Mouse (Mus musculus) urinary bladder, adult 2 months (tissue): ENCODE data around the gene Apol9a. TPM values are rescaled to one million over a fixed set of nuclear protein-coding genes. Genes with fewer than 3 reads are reported as not detected.

ENCODE experiments used
- DNase-seq: peaks from one replicate; pipeline ENCODE4 v3.0.0; 2022; ENCODE audit warnings: low spot score
- polyA plus RNA-seq: library from polyadenylated mRNA; depleted of rRNA; stranded (reverse); fragments of >200 nt; gene quantifications from 2 replicates; pipeline ENCODE4 v1.2.3, GENCODE M21; 2012

The Apol9a gene
- polyA plus RNA-seq, 1 experiment, result 3.4 TPM

- no peak for DNase-seq
Measured at GRCm38 (mm10) chr15:77377419-77377818, 33.5 kb downstream of the Apol9a start.

- DNase-seq, result no peak
Measured at GRCm38 (mm10) chr15:77376920-77377319, 34.0 kb downstream of the Apol9a start.

- DNase-seq, result no peak
Measured at GRCm38 (mm10) chr15:77370588-77370987, 40.3 kb downstream of the Apol9a start.

- DNase-seq, result no peak
Measured at GRCm38 (mm10) chr15:77369981-77370380, 41.0 kb downstream of the Apol9a start.

GRCm38 (mm10) chr15:77368818-77369320 lies 42.1 kb downstream of the Apol9a start:
- DNase-seq, result no peak

- peak; percentile 86 for DNase-seq
Measured at GRCm38 (mm10) chr15:77368148-77368547, 42.8 kb downstream of the Apol9a start.

GRCm38 (mm10) chr15:77367504-77367903 lies 43.4 kb downstream of the Apol9a start:
- DNase-seq, result no peak

GRCm38 (mm10) chr15:77366706-77367484 lies 44.0 kb downstream of the Apol9a start:
- peak; percentile 57 for DNase-seq

GRCm38 (mm10) chr15:77365700-77366570 lies 45.0 kb downstream of the Apol9a start:
- DNase-seq, result no peak

GRCm38 (mm10) chr15:77364026-77364425 lies 46.9 kb downstream of the Apol9a start:
- no peak for DNase-seq

GRCm38 (mm10) chr15:77363578-77363977 lies 47.4 kb downstream of the Apol9a start:
- DNase-seq, result no peak

- DNase-seq, result no peak
Measured at GRCm38 (mm10) chr15:77362952-77363351, 48.0 kb downstream of the Apol9a start.

- no peak for DNase-seq
Measured at GRCm38 (mm10) chr15:77359905-77360304, 51.0 kb downstream of the Apol9a start.

GRCm38 (mm10) chr15:77359486-77359885 lies 51.4 kb downstream of the Apol9a start:
- no peak for DNase-seq

GRCm38 (mm10) chr15:77359084-77359483 lies 51.9 kb downstream of the Apol9a start:
- DNase-seq, result no peak

GRCm38 (mm10) chr15:77358320-77359040 lies 52.5 kb downstream of the Apol9a start:
- DNase-seq, result peak; percentile 65

GRCm38 (mm10) chr15:77356248-77356810 lies 54.6 kb downstream of the Apol9a start:
- DNase-seq, result no peak

- no peak for DNase-seq
Measured at GRCm38 (mm10) chr15:77354848-77355551, 55.9 kb downstream of the Apol9a start.

- no peak for DNase-seq
Measured at GRCm38 (mm10) chr15:77354496-77354847, 56.5 kb downstream of the Apol9a start.
